Mouse (Mus musculus) gastrocnemius, postnatal 14 days (tissue): ENCODE measurements around the gene Gm10750. TPM values are rescaled to one million over a fixed set of nuclear protein-coding genes. Genes with fewer than 3 reads are reported as not detected.
"Not testable (repeated sequence)": the region's sequence is repeated elsewhere in the genome, so short reads cannot be mapped to it uniquely, and the experiment has no call there.

Source experiments
- DNase-seq: peaks from one replicate; pipeline ENCODE4 v3.0.0; 2021; ENCODE audit warnings: mixed read lengths
- intact Hi-C: fragments of 180-260 bp; cut with DNase I; formaldehyde crosslinking; loops from one replicate; pipeline ENCODE4 v1.15.1; 2025; ENCODE audit warnings: low total_unique reads
- long read RNA-seq, 2 experiments: library from polyadenylated mRNA; stranded (forward); transcript quantifications; one replicate each; pipeline ENCODE4 v2.0.0; 2021
- total RNA-seq, 2 experiments: library from RNA; stranded (reverse); gene quantifications; 2 replicates each; pipeline ENCODE4 v1.2.3; 2021

Gm10750 gene
- not detected for total RNA-seq
- long read RNA-seq, experiment 1, result 0 reads
- long read RNA-seq, experiment 2, result 0 reads

GRCm38 (mm10) chr2:149017137-149017536 lies at the start of gene Gm10750:
Gene Gm10750, minus strand, starts transcription at chr2:149017237.
- intact Hi-C loops, DNase-seq: not testable (repeated sequence)

DNA sequence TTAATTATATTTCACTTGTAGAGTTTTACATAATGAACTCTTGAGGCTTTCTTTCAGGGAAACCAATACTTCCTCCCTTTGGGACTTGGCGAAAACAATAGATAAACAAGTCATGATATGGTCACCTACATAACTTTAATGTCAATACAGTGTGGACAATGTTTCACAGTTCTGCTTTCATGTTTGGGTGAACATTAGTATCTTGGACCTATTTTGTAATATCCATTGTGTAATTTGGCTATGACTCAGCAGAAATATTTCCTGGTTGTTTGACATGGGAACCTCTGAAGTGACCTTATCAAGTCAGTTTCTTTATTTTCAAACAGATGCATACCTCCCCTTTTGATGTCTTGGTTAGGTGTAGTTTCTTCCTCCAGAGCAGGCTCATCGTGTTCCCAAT lies 12.2 kb downstream of the Gm10750 start:
- no peak for DNase-seq
- intact Hi-C loops, result no loop called here

DNA sequence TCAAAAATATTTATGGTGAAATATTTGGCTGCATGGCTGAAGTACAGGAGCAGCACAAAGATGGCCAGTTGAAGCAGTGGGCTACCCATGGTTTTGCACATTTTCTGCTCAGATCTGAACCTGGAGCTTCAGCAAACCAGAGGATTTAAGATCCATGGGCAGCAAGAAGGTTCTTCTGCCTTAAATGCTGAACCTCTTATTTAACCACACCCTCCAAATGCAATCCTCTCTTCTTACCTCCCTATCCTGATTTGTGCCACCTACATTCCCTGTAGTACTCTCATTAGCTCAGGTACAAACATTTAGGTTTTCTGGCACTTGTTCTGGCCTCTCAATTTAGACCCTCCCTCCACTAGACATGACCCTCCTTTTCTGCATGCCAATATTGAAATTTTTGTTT lies 13.9 kb downstream of the Gm10750 start, which contains the start of gene Gm1330:
Gene Gm1330, minus strand, starts transcription at position 101 of the 400 bp plus-strand sequence.
- DNase-seq, result no peak
- intact Hi-C loops, result no loop called here

- intact Hi-C loops, result no loop called here
These were observed 21.9 kb downstream of the Gm10750 start for GRCm38 (mm10) chr2:148995133-148995532.

More at GRCm38 (mm10) chr2:148995133-148995532, 21.9 kb downstream of the Gm10750 start:
- DNase-seq, result no peak

Other genes starting within 250 kb of the Gm10750 start
- not detected for gene Cst11, start 245.7 kb downstream of the Gm10750 start, total RNA-seq
- gene 8030411F24Rik, start 235.2 kb downstream of the Gm10750 start, total RNA-seq, result not detected
- not detected for gene Cst12, start 227.9 kb downstream of the Gm10750 start, total RNA-seq
- gene Cst8, start 218.5 kb downstream of the Gm10750 start, total RNA-seq, result not detected
- gene Cst13, start 197.2 kb downstream of the Gm10750 start, total RNA-seq, result not detected
- gene Cst9, start 182.1 kb downstream of the Gm10750 start, total RNA-seq, result not detected
- gene 9230104L09Rik, start 152.2 kb downstream of the Gm10750 start, total RNA-seq, result 1 to 10 TPM in 1 of 2 experiments, under 1 TPM in 1; 0.53 to 1.5 TPM
- 100 to 1,000 TPM; 488 to 506 TPM for gene Cst3, start 141.5 kb downstream of the Gm10750 start, total RNA-seq
- gene Gm1330, start 14.0 kb downstream of the Gm10750 start, total RNA-seq, result not detected